Mouse (Mus musculus): ENCODE results near the gene Hmgcs2. TPM values are rescaled to one million over a fixed set of nuclear protein-coding genes. Genes with fewer than 3 reads are reported as not detected.
A peak's percentile ranks its signal among the peaks of the same experiment; 100 is the strongest.

The Hmgcs2 gene
- total RNA-seq, 2 experiments from 2014 or later = 64.9 to 70.1 TPM

- no peak for DNase-seq
- intact Hi-C loops (cut with DNase I) = no loop called here
Measured at GRCm38 (mm10) chr3:98273623-98274398, 6.4 kb upstream of the Hmgcs2 start.

DNA sequence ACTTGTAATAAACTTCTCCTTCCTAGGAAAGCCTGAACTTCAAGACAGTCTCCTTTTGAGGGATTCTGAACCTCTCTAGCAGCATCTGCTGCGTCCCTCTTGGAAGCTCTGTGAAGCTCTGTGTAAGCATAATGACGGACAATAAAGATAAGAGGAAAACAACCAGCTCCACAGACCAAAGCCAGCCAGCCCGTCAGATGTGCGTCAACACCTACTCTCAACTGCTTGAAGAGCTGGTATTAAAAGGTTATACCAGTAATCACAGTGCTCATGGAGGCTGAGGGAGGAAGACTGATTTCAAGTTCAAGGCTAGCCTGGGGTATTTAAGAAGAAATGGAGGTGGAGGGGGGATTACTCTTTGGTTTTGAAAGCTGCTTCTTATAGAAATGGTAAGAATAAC, 553 bp upstream of the Hmgcs2 start:
- intact Hi-C loops (cut with DNase I) = loop anchor here (2.0 kb wide), 1 partner anchor 53 kb away; no protein-coding TSS in a partner anchor
- DNase-seq = peak in 1 of 2 experiments; percentile 29

GRCm38 (mm10) chr3:98280933-98281678, 871 bp downstream of the Hmgcs2 start:
- peak; percentile 70 to 77 for DNase-seq

GRCm38 (mm10) chr3:98282422-98282821, 2.2 kb downstream of the Hmgcs2 start:
- DNase-seq = no peak
- intact Hi-C loops (cut with DNase I) = no loop called here

More at GRCm38 (mm10) chr3:98280933-98281678, 871 bp downstream of the Hmgcs2 start:
- intact Hi-C loops (cut with DNase I) = loop anchor here (2.0 kb wide), 1 partner anchor 54 kb away; no protein-coding TSS in a partner anchor

GRCm38 (mm10) chr3:98283205-98283604, 3.0 kb downstream of the Hmgcs2 start:
- intact Hi-C loops (cut with DNase I) = no loop called here
- no peak for DNase-seq

DNA sequence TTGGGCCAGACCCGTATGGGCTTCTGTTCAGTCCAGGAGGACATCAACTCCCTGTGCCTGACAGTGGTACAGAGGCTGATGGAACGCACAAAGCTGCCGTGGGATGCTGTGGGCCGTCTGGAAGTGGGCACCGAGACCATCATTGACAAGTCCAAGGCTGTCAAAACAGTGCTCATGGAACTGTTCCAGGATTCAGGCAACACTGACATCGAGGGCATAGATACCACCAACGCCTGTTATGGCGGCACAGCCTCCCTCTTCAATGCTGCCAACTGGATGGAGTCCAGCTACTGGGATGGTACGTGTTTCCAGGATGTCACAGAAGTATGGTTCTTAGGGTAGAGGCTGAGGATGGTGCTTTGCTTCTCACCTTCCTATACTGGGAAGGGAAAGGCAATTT, 10.8 kb downstream of the Hmgcs2 start:
- intact Hi-C loops (cut with DNase I) = no loop called here

DNA sequence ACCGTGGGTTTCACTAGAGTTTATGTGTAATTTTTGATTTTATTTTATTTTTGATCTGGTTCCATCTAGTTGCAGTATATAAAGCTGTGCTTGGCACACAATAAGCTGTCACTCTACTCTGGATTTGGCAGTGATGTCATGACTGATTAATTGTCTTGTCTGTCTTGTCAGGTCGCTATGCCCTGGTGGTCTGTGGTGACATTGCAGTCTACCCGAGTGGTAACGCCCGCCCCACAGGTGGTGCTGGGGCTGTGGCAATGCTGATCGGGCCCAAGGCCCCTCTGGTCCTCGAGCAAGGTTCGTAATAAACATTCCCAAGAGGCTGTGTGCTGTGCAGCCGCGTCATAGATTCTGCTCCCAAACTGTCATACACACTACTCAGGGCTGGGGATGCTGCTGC, 15.7 kb downstream of the Hmgcs2 start:
- DNase-seq = no peak
- intact Hi-C loops (cut with DNase I) = no loop called here

More for the DNA sequence above, 10.8 kb downstream of the Hmgcs2 start:
- no peak for DNase-seq

GRCm38 (mm10) chr3:98299391-98300100, 19.3 kb downstream of the Hmgcs2 start:
- no peak for DNase-seq
- intact Hi-C loops (cut with DNase I) = no loop called here

DNA sequence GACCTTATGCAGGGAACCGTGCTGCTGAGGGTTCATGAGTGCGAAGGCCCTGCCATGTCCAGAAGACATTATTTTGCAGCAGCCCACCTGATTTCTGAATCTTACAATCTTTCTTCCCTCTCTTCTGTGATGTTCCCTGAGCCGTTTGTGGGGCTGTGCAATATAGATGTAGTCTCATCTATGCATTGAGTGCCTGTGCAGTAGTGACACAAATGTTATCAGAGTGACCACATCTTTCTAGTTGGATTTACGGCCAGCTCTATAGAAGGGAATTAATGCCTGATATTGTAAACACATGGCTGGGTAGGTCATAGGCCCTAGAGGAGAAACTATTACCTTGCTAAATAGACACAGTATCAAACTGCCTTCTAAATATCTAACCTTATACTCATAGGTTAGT, 20.0 kb downstream of the Hmgcs2 start:
- DNase-seq = no peak
- intact Hi-C loops (cut with DNase I) = no loop called here

DNA sequence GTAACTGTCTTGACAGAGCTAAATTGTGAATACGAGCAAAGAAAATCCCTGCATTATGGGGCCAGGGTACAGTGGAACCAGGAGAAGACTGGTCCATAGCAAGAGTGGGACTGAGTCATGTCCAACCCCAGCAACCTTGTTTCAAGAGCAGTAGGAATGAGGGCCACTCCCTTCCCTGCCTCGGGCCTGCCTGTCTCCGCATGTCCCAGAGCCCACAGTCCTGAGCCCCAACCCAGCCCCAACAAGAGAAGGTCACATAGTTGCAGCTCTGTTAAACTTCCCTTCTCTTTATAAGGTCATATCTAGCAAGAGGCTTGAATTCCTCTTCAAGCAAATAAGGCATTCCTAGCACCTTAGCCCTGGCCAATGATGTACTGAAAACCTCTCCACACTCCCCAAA, 21.5 kb downstream of the Hmgcs2 start:
- intact Hi-C loops (cut with DNase I) = no loop called here
- no peak for DNase-seq

DNA sequence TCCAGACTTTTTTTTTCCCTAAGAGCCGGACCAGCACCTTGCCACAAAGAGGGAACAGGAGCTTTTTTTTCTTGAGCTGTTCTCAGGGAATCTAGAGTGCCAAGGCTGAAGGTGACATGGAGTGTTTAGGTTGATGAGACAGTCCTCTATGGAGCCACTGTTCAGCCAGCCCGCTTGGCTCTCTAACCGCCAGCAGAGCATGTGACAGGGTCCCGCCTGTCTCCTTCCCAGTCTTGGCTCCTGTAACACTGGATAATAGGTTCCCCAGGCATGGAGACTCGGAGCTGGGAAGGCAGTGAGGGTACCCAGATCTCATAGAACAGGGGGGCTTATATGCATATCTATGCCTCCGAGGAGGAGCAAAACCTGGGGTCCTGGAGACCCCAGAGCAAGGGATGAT, 28.4 kb downstream of the Hmgcs2 start:
- no peak for DNase-seq
- intact Hi-C loops (cut with DNase I) = no loop called here

GRCm38 (mm10) chr3:98310456-98310855, 30.2 kb downstream of the Hmgcs2 start:
- intact Hi-C loops (cut with DNase I) = loop anchor here (5.0 kb wide), 2 partner anchors 68 to 383 kb away; no protein-coding TSS in a partner anchor
- DNase-seq = no peak

- intact Hi-C loops (cut with DNase I) = loop anchor here (1.0 to 5.0 kb wide), 3 partner anchors 71 to 386 kb away; no protein-coding TSS in a partner anchor
- peak; percentile 58 to 68 for DNase-seq
Measured at GRCm38 (mm10) chr3:98312867-98313266, 32.6 kb downstream of the Hmgcs2 start.

- intact Hi-C loops (cut with DNase I) = loop anchor here (1.0 to 5.0 kb wide), 3 partner anchors 71 to 386 kb away; no protein-coding TSS in a partner anchor
Measured at GRCm38 (mm10) chr3:98313294-98314155, 33.3 kb downstream of the Hmgcs2 start.

DNA sequence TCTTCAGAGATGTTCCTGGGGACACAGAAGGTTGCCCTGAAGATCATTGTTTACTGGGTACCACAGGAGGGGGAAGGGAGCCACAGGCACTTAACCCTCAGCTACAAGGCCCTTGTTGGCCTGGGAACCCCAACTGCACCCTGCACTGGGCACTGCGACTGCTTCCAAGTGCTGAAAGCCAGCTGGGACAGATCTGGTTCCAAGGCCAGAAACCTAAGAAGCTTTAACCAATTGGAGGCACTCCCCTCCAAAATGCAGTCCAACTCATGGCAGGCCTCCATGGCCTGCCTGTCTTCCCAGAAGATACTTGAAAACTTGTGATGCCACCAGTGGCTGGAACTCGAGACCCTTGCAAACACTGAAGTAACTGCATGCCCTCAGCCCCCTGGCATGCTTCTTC, 34.9 kb downstream of the Hmgcs2 start:
- intact Hi-C loops (cut with DNase I) = loop anchor here (5.0 kb wide), 1 partner anchor 133 kb away; no protein-coding TSS in a partner anchor

More at GRCm38 (mm10) chr3:98313294-98314155, 33.3 kb downstream of the Hmgcs2 start:
- DNase-seq = no peak

GRCm38 (mm10) chr3:98317143-98317542, 36.9 kb downstream of the Hmgcs2 start:
- DNase-seq = no peak
- intact Hi-C loops (cut with DNase I) = loop anchor here (5.0 kb wide), 1 partner anchor 135 kb away; no protein-coding TSS in a partner anchor

More for the DNA sequence above, 34.9 kb downstream of the Hmgcs2 start:
- no peak for DNase-seq

- intact Hi-C loops (cut with DNase I) = loop anchor here (5.0 kb wide), 1 partner anchor 137 kb away; no protein-coding TSS in a partner anchor
- no peak for DNase-seq
Measured at GRCm38 (mm10) chr3:98319190-98319589, 39.0 kb downstream of the Hmgcs2 start.

GRCm38 (mm10) chr3:98322209-98322608, 42.0 kb downstream of the Hmgcs2 start:
- intact Hi-C loops (cut with DNase I) = no loop called here

GRCm38 (mm10) chr3:98324235-98324634, 44.0 kb downstream of the Hmgcs2 start:
- intact Hi-C loops (cut with DNase I) = no loop called here
- no peak for DNase-seq

More at GRCm38 (mm10) chr3:98322209-98322608, 42.0 kb downstream of the Hmgcs2 start:
- no peak for DNase-seq
